Mouse (Mus musculus) cortical plate, adult 2 months (tissue): Measurements from ENCODE around the gene Rab22a. TPM values are rescaled to one million over a fixed set of nuclear protein-coding genes. Genes with fewer than 3 reads are reported as not detected.
"Not testable (repeated sequence)": the region's sequence is repeated elsewhere in the genome, so short reads cannot be mapped to it uniquely, and the experiment has no call there.

Experiments
- H3K27ac ChIP-seq: fragments of 200-500 bp; 2 replicates; pipeline ENCODE4 v1.5.1; 2012; ENCODE audit warnings: low read length, control low read depth, inconsistent platforms; ENCODE audit not compliant: insufficient read depth
- H3K4me1 ChIP-seq: fragments of 200-500 bp; 2 replicates; pipeline ENCODE4 v1.6.1; 2011; ENCODE audit warnings: low read length; ENCODE audit not compliant: control insufficient read depth, insufficient read depth
- H3K4me3 ChIP-seq: fragments of 200-500 bp; 2 replicates; pipeline ENCODE4 v1.5.1; 2011; ENCODE audit warnings: mild to moderate bottlenecking, low read length, control low read depth; ENCODE audit not compliant: insufficient read depth
- CTCF ChIP-seq: fragments of 200-500 bp; IDR thresholded peaks from 2 replicates; pipeline ENCODE4 v1.5.1; 2011; ENCODE audit warnings: mild to moderate bottlenecking, control low read depth, low read length; ENCODE audit not compliant: insufficient read depth; ENCODE audit errors: extremely low read depth
- POLR2A ChIP-seq: fragments of 200-500 bp; IDR thresholded peaks from 2 replicates; pipeline ENCODE4 v1.6.1; 2011; ENCODE audit warnings: mild to moderate bottlenecking, low read length, control low read depth; ENCODE audit not compliant: insufficient read depth; ENCODE audit errors: extremely low read depth
- polyA plus RNA-seq: library from polyadenylated mRNA; depleted of rRNA; stranded (reverse); fragments of >200 nt; gene quantifications from 2 replicates; pipeline ENCODE4 v1.2.3, GENCODE M21; 2012; rRNA removed

The Rab22a gene
- 16.7 and 17.1 TPM in 2 replicates for polyA plus RNA-seq

GRCm38 (mm10) chr2:173659057-173659925, at the start of gene Rab22a:
Rab22a (plus strand) TSS chr2:173659760.
- Histone ChIP-seq H3K4me3 (peak within 1 kb of the TSS; percentile 43), H3K4me1 (no peaks in the 10 kb centered on the region; the same call in 1 of the 2 replicates), H3K27ac (no peak within 1 kb of the TSS)
- peak; percentile 48; the same call in 1 of the 2 replicates for TF ChIP-seq POLR2A
- no peak for TF ChIP-seq CTCF

- no peaks in the 10 kb centered on the region for H3K4me1 ChIP-seq
- TF ChIP-seq POLR2A (no peak), CTCF (no peak)
- no peak overlapping the region for H3K27ac ChIP-seq
- H3K4me3 ChIP-seq: no peak overlapping the region
These were observed 44.0 kb upstream of the Rab22a start for GRCm38 (mm10) chr2:173615378-173616081.

- TF ChIP-seq POLR2A (no peak), CTCF (no peak)
- Histone ChIP-seq H3K4me3 (no peak overlapping the region), H3K27ac (no peak overlapping the region), H3K4me1 (no peaks in the 10 kb centered on the region)
These were observed 43.4 kb upstream of the Rab22a start for GRCm38 (mm10) chr2:173616156-173616555.

- no peak overlapping the region for H3K27ac ChIP-seq
- H3K4me3 ChIP-seq: no peak overlapping the region
- no peak for TF ChIP-seq CTCF
- no peak for TF ChIP-seq POLR2A
- H3K4me1 ChIP-seq: no peaks in the 10 kb centered on the region
These were observed 40.4 kb upstream of the Rab22a start for GRCm38 (mm10) chr2:173619132-173619531.

GRCm38 (mm10) chr2:173620645-173621044, 38.9 kb upstream of the Rab22a start:
- no peak overlapping the region for H3K27ac ChIP-seq
- H3K4me3 ChIP-seq: no peak overlapping the region
- no peaks in the 10 kb centered on the region for H3K4me1 ChIP-seq
- no peak for TF ChIP-seq POLR2A
- TF ChIP-seq CTCF: no peak

GRCm38 (mm10) chr2:173622173-173622601, 37.4 kb upstream of the Rab22a start:
- TF ChIP-seq CTCF (no peak), POLR2A (no peak)
- Histone ChIP-seq H3K4me3 (no peak overlapping the region), H3K4me1 (no peaks in the 10 kb centered on the region), H3K27ac (no peak overlapping the region)

GRCm38 (mm10) chr2:173624667-173625066, 34.9 kb upstream of the Rab22a start:
- no peaks in the 10 kb centered on the region for H3K4me1 ChIP-seq
- no peak for TF ChIP-seq CTCF
- TF ChIP-seq POLR2A: no peak
- no peak overlapping the region for H3K4me3 ChIP-seq
- H3K27ac ChIP-seq: no peak overlapping the region

- Histone ChIP-seq H3K4me3 (no peak overlapping the region), H3K27ac (no peak overlapping the region), H3K4me1 (no peaks in the 10 kb centered on the region)
- TF ChIP-seq CTCF (no peak), POLR2A (no peak)
These were observed 33.8 kb upstream of the Rab22a start for GRCm38 (mm10) chr2:173625786-173626185.

GRCm38 (mm10) chr2:173634106-173634505, 25.5 kb upstream of the Rab22a start:
- H3K27ac ChIP-seq: not testable (repeated sequence)

GRCm38 (mm10) chr2:173641370-173641769, 18.2 kb upstream of the Rab22a start:
- Histone ChIP-seq H3K4me3 (no peak overlapping the region), H3K4me1 (no peaks in the 10 kb centered on the region), H3K27ac (no peak overlapping the region)
- TF ChIP-seq POLR2A: no peak
- TF ChIP-seq CTCF: no peak

More at GRCm38 (mm10) chr2:173634106-173634505, 25.5 kb upstream of the Rab22a start:
- H3K4me3 ChIP-seq, H3K4me1 ChIP-seq: not testable (repeated sequence)
